Mouse (Mus musculus): ENCODE measurements around the gene Gm11563. TPM values are rescaled to one million over a fixed set of nuclear protein-coding genes. Genes with fewer than 3 reads are reported as not detected.

The Gm11563 gene
- not detected for polyA plus RNA-seq (2014; fragmentation: Illumina TruSeq; extraction: RNeasy Lipid Tissue Mini Kit (QIAGEN cat#74804); ENCODE audit: low read depth, low replicate concordance)

DNA sequence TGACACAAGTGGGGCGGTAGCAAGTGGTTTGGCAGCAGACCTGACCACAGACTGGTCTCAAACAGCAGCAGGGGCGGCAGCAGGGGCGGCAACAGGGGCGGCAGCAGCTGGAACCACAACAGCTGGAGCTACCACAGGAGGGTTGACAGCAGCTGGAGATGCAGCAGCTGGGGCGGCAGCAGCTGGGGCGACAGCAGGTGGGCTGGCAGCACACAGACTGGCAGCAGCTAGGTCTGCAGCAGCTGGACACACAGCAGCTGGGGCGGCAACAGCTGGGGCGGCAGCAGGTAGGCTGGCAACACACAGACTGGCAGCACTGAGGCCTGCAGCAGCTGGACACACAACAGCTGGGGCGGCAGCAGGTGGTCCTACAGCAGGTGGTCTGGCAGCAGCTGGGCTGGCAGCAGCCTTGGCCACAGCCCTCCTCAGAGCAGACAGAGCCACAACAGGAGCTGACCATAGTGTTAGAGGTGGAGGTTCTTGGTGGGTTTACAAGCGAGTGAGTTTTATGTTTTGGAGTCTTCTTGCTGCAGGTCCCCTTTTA, at the start of gene Gm11563:
Gene Gm11563 (minus strand): TSS at position 494 of the 544 bp plus-strand sequence.

GRCm38 (mm10) chr11:99690463-99690862, 31.7 kb upstream of the Gm11563 start, which contains the start of gene Gm14190:
Gene Gm14190 (minus strand): TSS chr11:99690740.

DNA sequence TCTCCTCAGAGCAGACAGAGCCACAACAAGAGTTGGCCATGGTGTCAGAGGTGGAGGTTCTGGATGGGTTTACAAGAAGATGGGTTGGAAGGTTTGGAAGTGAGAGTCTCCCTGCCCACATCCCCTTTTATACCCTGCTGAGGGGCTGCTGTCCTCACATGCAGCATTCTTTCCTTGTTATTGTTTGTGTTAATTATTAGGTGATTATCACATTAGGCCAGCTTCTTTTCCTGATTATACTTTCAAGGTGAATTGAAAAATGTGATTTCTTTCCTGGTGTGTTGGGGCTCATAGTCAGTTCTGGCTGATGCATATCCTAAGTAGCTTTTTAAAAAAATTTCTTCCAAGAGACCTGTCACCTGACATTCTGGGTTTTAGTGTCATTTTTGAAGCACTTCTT, 7.1 kb upstream of the Gm11563 start, which contains the start of gene Krtap4-6:
Gene Krtap4-6 (minus strand): TSS at position 101 of the 400 bp plus-strand sequence.

DNA sequence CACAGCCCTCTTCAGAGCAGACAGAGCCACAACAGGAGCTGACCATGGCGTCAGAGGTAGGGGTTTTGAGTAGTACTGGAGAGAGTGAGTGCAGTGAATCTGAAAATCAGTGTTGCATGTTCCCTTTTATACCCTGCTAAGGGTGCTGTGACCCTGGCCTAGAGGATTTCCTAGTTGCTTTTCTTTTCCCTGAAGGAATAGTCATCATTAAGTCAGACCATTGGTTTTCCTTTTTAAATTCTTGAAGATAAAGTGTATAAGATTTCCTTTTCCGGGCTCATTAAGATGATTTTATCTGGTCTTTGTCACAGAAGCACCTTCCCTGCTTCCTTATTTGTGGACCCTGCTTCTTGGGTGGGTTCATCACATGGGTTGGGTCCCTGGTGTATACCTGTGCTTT, 8.6 kb downstream of the Gm11563 start, which contains the start of gene Gm11555:
Gene Gm11555 (minus strand): TSS at position 101 of the 400 bp plus-strand sequence.

GRCm38 (mm10) chr11:99643635-99644139, 15.1 kb downstream of the Gm11563 start, which contains the start of gene Krtap4-7:
Gene Krtap4-7 (minus strand): TSS chr11:99644089.

DNA sequence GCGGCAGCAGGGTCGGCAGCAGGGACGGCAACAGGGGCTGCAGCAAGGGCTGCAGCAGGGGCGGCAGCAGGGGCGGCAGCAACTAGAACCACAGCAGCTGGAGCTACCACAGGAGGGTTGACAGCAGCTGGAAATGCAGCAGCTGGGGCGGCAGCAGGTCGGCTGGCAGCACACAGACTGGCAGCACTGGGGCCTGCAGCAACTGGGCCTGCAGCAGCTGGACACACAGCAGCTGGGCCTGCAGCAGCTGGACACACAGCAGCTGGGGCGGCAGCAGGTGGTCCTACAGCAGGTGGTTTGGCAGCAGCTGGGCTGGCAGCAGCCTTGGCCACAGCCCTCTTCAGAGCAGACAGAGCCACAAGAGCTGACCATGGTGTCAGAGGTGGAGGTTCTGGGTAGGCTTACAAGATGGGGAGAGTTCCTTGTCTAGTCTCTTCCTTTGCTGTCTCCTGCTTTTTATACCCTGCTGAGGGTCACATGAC, 24.1 kb downstream of the Gm11563 start, which contains the start of gene Krtap4-2:
Gene Krtap4-2 (minus strand): TSS at position 432 of the 482 bp plus-strand sequence.

DNA sequence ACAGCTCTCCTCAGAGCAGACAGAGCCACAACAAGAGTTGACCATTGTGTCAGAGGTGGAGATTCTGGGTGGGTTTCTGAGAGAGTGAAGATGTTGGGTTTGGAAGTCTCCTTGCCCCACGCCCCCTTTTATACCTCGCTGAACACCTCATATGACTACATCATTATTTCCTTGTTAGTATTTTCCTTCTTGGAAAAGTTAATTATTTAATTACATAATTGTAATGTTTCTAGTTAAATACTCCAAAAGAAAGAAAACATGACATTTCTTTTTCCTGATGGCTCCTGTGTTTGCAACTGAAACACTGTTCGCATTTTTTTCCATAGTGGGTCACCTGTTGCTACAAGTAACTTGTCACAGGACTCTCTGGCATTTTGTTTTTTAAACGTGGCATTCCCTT, 30.6 kb downstream of the Gm11563 start, which contains the start of gene Krtap4-1:
Gene Krtap4-1 (minus strand): TSS at position 101 of the 400 bp plus-strand sequence.

GRCm38 (mm10) chr11:99620335-99620734, 38.4 kb downstream of the Gm11563 start, which contains the start of gene Gm11562:
Gene Gm11562 (minus strand): TSS chr11:99620435.

GRCm38 (mm10) chr11:99614796-99615363, 43.9 kb downstream of the Gm11563 start, which contains the start of gene Krtap2-4:
Gene Krtap2-4 (minus strand): TSS chr11:99614846.

GRCm38 (mm10) chr11:99610089-99610488, 48.7 kb downstream of the Gm11563 start, which contains the start of gene Gm11937:
Gene Gm11937 (minus strand): TSS chr11:99610189.

Other genes with a start within 250 kb of the Gm11563 start
- not detected for gene Krt12, start 236.7 kb downstream of the Gm11563 start, polyA plus RNA-seq (2014; fragmentation: Illumina TruSeq; extraction: RNeasy Lipid Tissue Mini Kit (QIAGEN cat#74804); ENCODE audit: low read depth, low replicate concordance)
- gene Krt20, start 220.8 kb downstream of the Gm11563 start, polyA plus RNA-seq (2014; fragmentation: Illumina TruSeq; extraction: RNeasy Lipid Tissue Mini Kit (QIAGEN cat#74804); ENCODE audit: low read depth, low replicate concordance) = 0.31 TPM
- 0.35 TPM for gene Krt23, start 165.8 kb downstream of the Gm11563 start, polyA plus RNA-seq (2014; fragmentation: Illumina TruSeq; extraction: RNeasy Lipid Tissue Mini Kit (QIAGEN cat#74804); ENCODE audit: low read depth, low replicate concordance)
- not detected for gene Krt39, start 137.6 kb downstream of the Gm11563 start, polyA plus RNA-seq (2014; fragmentation: Illumina TruSeq; extraction: RNeasy Lipid Tissue Mini Kit (QIAGEN cat#74804); ENCODE audit: low read depth, low replicate concordance)
- gene Krt40, start 115.8 kb downstream of the Gm11563 start, polyA plus RNA-seq (2014; fragmentation: Illumina TruSeq; extraction: RNeasy Lipid Tissue Mini Kit (QIAGEN cat#74804); ENCODE audit: low read depth, low replicate concordance) = not detected
- not detected for gene Krtap3-3, start 108.1 kb downstream of the Gm11563 start, polyA plus RNA-seq (2014; fragmentation: Illumina TruSeq; extraction: RNeasy Lipid Tissue Mini Kit (QIAGEN cat#74804); ENCODE audit: low read depth, low replicate concordance)
- gene Krtap3-2, start 102.1 kb downstream of the Gm11563 start, polyA plus RNA-seq (2014; fragmentation: Illumina TruSeq; extraction: RNeasy Lipid Tissue Mini Kit (QIAGEN cat#74804); ENCODE audit: low read depth, low replicate concordance) = not detected
- not detected for gene Gm11939, start 99.5 kb downstream of the Gm11563 start, polyA plus RNA-seq (2014; fragmentation: Illumina TruSeq; extraction: RNeasy Lipid Tissue Mini Kit (QIAGEN cat#74804); ENCODE audit: low read depth, low replicate concordance)
- gene Krtap3-1, start 92.3 kb downstream of the Gm11563 start, polyA plus RNA-seq (2014; fragmentation: Illumina TruSeq; extraction: RNeasy Lipid Tissue Mini Kit (QIAGEN cat#74804); ENCODE audit: low read depth, low replicate concordance) = not detected
- not detected for gene Krtap1-5, start 77.9 kb downstream of the Gm11563 start, polyA plus RNA-seq (2014; fragmentation: Illumina TruSeq; extraction: RNeasy Lipid Tissue Mini Kit (QIAGEN cat#74804); ENCODE audit: low read depth, low replicate concordance)
- not detected for gene Krtap1-4, start 75.3 kb downstream of the Gm11563 start, polyA plus RNA-seq (2014; fragmentation: Illumina TruSeq; extraction: RNeasy Lipid Tissue Mini Kit (QIAGEN cat#74804); ENCODE audit: low read depth, low replicate concordance)
- gene Krtap1-3, start 67.6 kb downstream of the Gm11563 start, polyA plus RNA-seq (2014; fragmentation: Illumina TruSeq; extraction: RNeasy Lipid Tissue Mini Kit (QIAGEN cat#74804); ENCODE audit: low read depth, low replicate concordance) = not detected
- gene Krtap9-3, start 60.9 kb downstream of the Gm11563 start, polyA plus RNA-seq (2014; fragmentation: Illumina TruSeq; extraction: RNeasy Lipid Tissue Mini Kit (QIAGEN cat#74804); ENCODE audit: low read depth, low replicate concordance) = not detected
- gene Gm11938, start 55.7 kb downstream of the Gm11563 start, polyA plus RNA-seq (2014; fragmentation: Illumina TruSeq; extraction: RNeasy Lipid Tissue Mini Kit (QIAGEN cat#74804); ENCODE audit: low read depth, low replicate concordance) = not detected
- not detected for gene Gm11937, start 48.8 kb downstream of the Gm11563 start, polyA plus RNA-seq (2014; fragmentation: Illumina TruSeq; extraction: RNeasy Lipid Tissue Mini Kit (QIAGEN cat#74804); ENCODE audit: low read depth, low replicate concordance)
- not detected for gene Krtap2-4, start 44.1 kb downstream of the Gm11563 start, polyA plus RNA-seq (2014; fragmentation: Illumina TruSeq; extraction: RNeasy Lipid Tissue Mini Kit (QIAGEN cat#74804); ENCODE audit: low read depth, low replicate concordance)
- gene Gm11562, start 38.5 kb downstream of the Gm11563 start, polyA plus RNA-seq (2014; fragmentation: Illumina TruSeq; extraction: RNeasy Lipid Tissue Mini Kit (QIAGEN cat#74804); ENCODE audit: low read depth, low replicate concordance) = not detected
- gene Krtap4-1, start 30.7 kb downstream of the Gm11563 start, polyA plus RNA-seq (2014; fragmentation: Illumina TruSeq; extraction: RNeasy Lipid Tissue Mini Kit (QIAGEN cat#74804); ENCODE audit: low read depth, low replicate concordance) = not detected
- gene Krtap4-2, start 23.9 kb downstream of the Gm11563 start, polyA plus RNA-seq (2014; fragmentation: Illumina TruSeq; extraction: RNeasy Lipid Tissue Mini Kit (QIAGEN cat#74804); ENCODE audit: low read depth, low replicate concordance) = not detected
- gene Krtap4-7, start 14.9 kb downstream of the Gm11563 start, polyA plus RNA-seq (2014; fragmentation: Illumina TruSeq; extraction: RNeasy Lipid Tissue Mini Kit (QIAGEN cat#74804); ENCODE audit: low read depth, low replicate concordance) = not detected
- gene Gm11555, start 8.7 kb downstream of the Gm11563 start, polyA plus RNA-seq (2014; fragmentation: Illumina TruSeq; extraction: RNeasy Lipid Tissue Mini Kit (QIAGEN cat#74804); ENCODE audit: low read depth, low replicate concordance) = not detected
- gene Krtap4-6, start 7.0 kb upstream of the Gm11563 start, polyA plus RNA-seq (2014; fragmentation: Illumina TruSeq; extraction: RNeasy Lipid Tissue Mini Kit (QIAGEN cat#74804); ENCODE audit: low read depth, low replicate concordance) = not detected
- not detected for gene Gm14190, start 31.8 kb upstream of the Gm11563 start, polyA plus RNA-seq (2014; fragmentation: Illumina TruSeq; extraction: RNeasy Lipid Tissue Mini Kit (QIAGEN cat#74804); ENCODE audit: low read depth, low replicate concordance)
- not detected for gene Gm14180, start 75.3 kb upstream of the Gm11563 start, polyA plus RNA-seq (2014; fragmentation: Illumina TruSeq; extraction: RNeasy Lipid Tissue Mini Kit (QIAGEN cat#74804); ENCODE audit: low read depth, low replicate concordance)
- gene Gm11595, start 114.0 kb upstream of the Gm11563 start, polyA plus RNA-seq (2014; fragmentation: Illumina TruSeq; extraction: RNeasy Lipid Tissue Mini Kit (QIAGEN cat#74804); ENCODE audit: low read depth, low replicate concordance) = not detected
- not detected for gene Krtap4-8, start 121.7 kb upstream of the Gm11563 start, polyA plus RNA-seq (2014; fragmentation: Illumina TruSeq; extraction: RNeasy Lipid Tissue Mini Kit (QIAGEN cat#74804); ENCODE audit: low read depth, low replicate concordance)
- not detected for gene Krtap4-9, start 126.2 kb upstream of the Gm11563 start, polyA plus RNA-seq (2014; fragmentation: Illumina TruSeq; extraction: RNeasy Lipid Tissue Mini Kit (QIAGEN cat#74804); ENCODE audit: low read depth, low replicate concordance)
- gene Gm11596, start 134.5 kb upstream of the Gm11563 start, polyA plus RNA-seq (2014; fragmentation: Illumina TruSeq; extraction: RNeasy Lipid Tissue Mini Kit (QIAGEN cat#74804); ENCODE audit: low read depth, low replicate concordance) = not detected
- not detected for gene Gm11569, start 140.0 kb upstream of the Gm11563 start, polyA plus RNA-seq (2014; fragmentation: Illumina TruSeq; extraction: RNeasy Lipid Tissue Mini Kit (QIAGEN cat#74804); ENCODE audit: low read depth, low replicate concordance)
- gene Gm11554, start 145.5 kb upstream of the Gm11563 start, polyA plus RNA-seq (2014; fragmentation: Illumina TruSeq; extraction: RNeasy Lipid Tissue Mini Kit (QIAGEN cat#74804); ENCODE audit: low read depth, low replicate concordance) = not detected
- not detected for gene Krtap4-13, start 150.9 kb upstream of the Gm11563 start, polyA plus RNA-seq (2014; fragmentation: Illumina TruSeq; extraction: RNeasy Lipid Tissue Mini Kit (QIAGEN cat#74804); ENCODE audit: low read depth, low replicate concordance)
- not detected for gene Gm11564, start 156.7 kb upstream of the Gm11563 start, polyA plus RNA-seq (2014; fragmentation: Illumina TruSeq; extraction: RNeasy Lipid Tissue Mini Kit (QIAGEN cat#74804); ENCODE audit: low read depth, low replicate concordance)
- gene 2300003K06Rik, start 179.1 kb upstream of the Gm11563 start, polyA plus RNA-seq (2014; fragmentation: Illumina TruSeq; extraction: RNeasy Lipid Tissue Mini Kit (QIAGEN cat#74804); ENCODE audit: low read depth, low replicate concordance) = not detected
- gene Krtap4-16, start 192.6 kb upstream of the Gm11563 start, polyA plus RNA-seq (2014; fragmentation: Illumina TruSeq; extraction: RNeasy Lipid Tissue Mini Kit (QIAGEN cat#74804); ENCODE audit: low read depth, low replicate concordance) = not detected
- not detected for gene Gm11568, start 199.0 kb upstream of the Gm11563 start, polyA plus RNA-seq (2014; fragmentation: Illumina TruSeq; extraction: RNeasy Lipid Tissue Mini Kit (QIAGEN cat#74804); ENCODE audit: low read depth, low replicate concordance)
- gene Gm11559, start 205.5 kb upstream of the Gm11563 start, polyA plus RNA-seq (2014; fragmentation: Illumina TruSeq; extraction: RNeasy Lipid Tissue Mini Kit (QIAGEN cat#74804); ENCODE audit: low read depth, low replicate concordance) = not detected
- not detected for gene Krtap9-1, start 214.4 kb upstream of the Gm11563 start, polyA plus RNA-seq (2014; fragmentation: Illumina TruSeq; extraction: RNeasy Lipid Tissue Mini Kit (QIAGEN cat#74804); ENCODE audit: low read depth, low replicate concordance)
- not detected for gene Gm11567, start 220.2 kb upstream of the Gm11563 start, polyA plus RNA-seq (2014; fragmentation: Illumina TruSeq; extraction: RNeasy Lipid Tissue Mini Kit (QIAGEN cat#74804); ENCODE audit: low read depth, low replicate concordance)
- gene Krtap31-1, start 249.0 kb upstream of the Gm11563 start, polyA plus RNA-seq (2014; fragmentation: Illumina TruSeq; extraction: RNeasy Lipid Tissue Mini Kit (QIAGEN cat#74804); ENCODE audit: low read depth, low replicate concordance) = not detected

Data from testis, adult 10 weeks (tissue).